Mouse (Mus musculus) forebrain, embryonic 15.5 days (tissue): ENCODE measurements around the gene Heyl. TPM values are rescaled to one million over a fixed set of nuclear protein-coding genes. Genes with fewer than 3 reads are reported as not detected.

ENCODE experiments used
- ATAC-seq: fragments of 200-750 bp; cut with Nextera tagmentation; replicated peaks from 2 replicates; pipeline ENCODE4 v1.8.0; 2017; ENCODE audit warnings: mild to moderate bottlenecking, moderate TSS enrichment, moderate library complexity
- H3K27ac ChIP-seq: fragments of 300-500 bp; sonication (generic); replicated peaks from 2 replicates; pipeline ENCODE4 v1.5.1; 2015; ENCODE audit warnings: mild to moderate bottlenecking, inconsistent platforms
- H3K27me3 ChIP-seq: fragments of 300-500 bp; sonication (generic); 2 replicates; pipeline ENCODE4 v1.6.1; 2015; ENCODE audit warnings: inconsistent platforms
- H3K36me3 ChIP-seq: fragments of 300-500 bp; sonication (generic); 2 replicates; pipeline ENCODE4 v1.6.1; 2015; ENCODE audit warnings: mild to moderate bottlenecking, inconsistent platforms
- H3K4me1 ChIP-seq: fragments of 300-500 bp; sonication (generic); 2 replicates; pipeline ENCODE4 v1.6.1; 2015; ENCODE audit warnings: inconsistent platforms
- H3K4me2 ChIP-seq: fragments of 300-500 bp; sonication (generic); replicated peaks from 2 replicates; pipeline ENCODE4 v1.6.1; 2015; ENCODE audit warnings: mild to moderate bottlenecking, inconsistent platforms
- H3K4me3 ChIP-seq: fragments of 300-500 bp; sonication (generic); 2 replicates; pipeline ENCODE4 v1.5.1; 2015; ENCODE audit warnings: mild to moderate bottlenecking, inconsistent platforms
- H3K9ac ChIP-seq: fragments of 300-500 bp; sonication (generic); replicated peaks from 2 replicates; pipeline ENCODE4 v1.6.1; 2015; ENCODE audit warnings: mild to moderate bottlenecking, inconsistent platforms
- H3K9me3 ChIP-seq: fragments of 300-500 bp; sonication (generic); 2 replicates; pipeline ENCODE4 v1.6.1; 2016; ENCODE audit warnings: inconsistent platforms
- WGBS: fragments of 180-500 bp; shearing (Covaris S2); methylation state at CpG from one replicate; pipeline ENCODE4 v1.1.7; 2015; ENCODE audit warnings: mixed read lengths; 5-methylcytosine and 5-hydroxymethylcytosine counted together
- polyA plus RNA-seq: library from polyadenylated mRNA; unstranded; fragments of >200 nt; fragmentation: Nextera tagmentation; extraction: Ambion mirVana; gene quantifications from 2 replicates; pipeline ENCODE4 v1.2.1, GENCODE M21; 2015

The Heyl gene
- 4.3 TPM in 2 replicates for polyA plus RNA-seq

- WGBS = 1% methylated on average over 48 of the region's 52 CpGs
- Histone ChIP-seq H3K4me1 (peaks cover 8% of the 10 kb centered on the region), H3K4me3 (peak within 1 kb of the TSS; percentile 36), H3K9me3 (no peaks in the 10 kb centered on the region), H3K27ac (no peak within 1 kb of the TSS), H3K36me3 (no peaks in the 10 kb centered on the region), H3K27me3 (peaks cover 29% of the 10 kb centered on the region; the same call in 1 of the 2 replicates), H3K4me2 (peak within 1 kb of the TSS; percentile 59), H3K9ac (peak within 1 kb of the TSS; percentile 30)
- peak; percentile 38; the same call in 1 of the 2 replicates for ATAC-seq
Observed at GRCm38 (mm10) chr4:123233492-123234084, at the start of gene Heyl. Gene Heyl (plus strand): TSS chr4:123233556.

DNA sequence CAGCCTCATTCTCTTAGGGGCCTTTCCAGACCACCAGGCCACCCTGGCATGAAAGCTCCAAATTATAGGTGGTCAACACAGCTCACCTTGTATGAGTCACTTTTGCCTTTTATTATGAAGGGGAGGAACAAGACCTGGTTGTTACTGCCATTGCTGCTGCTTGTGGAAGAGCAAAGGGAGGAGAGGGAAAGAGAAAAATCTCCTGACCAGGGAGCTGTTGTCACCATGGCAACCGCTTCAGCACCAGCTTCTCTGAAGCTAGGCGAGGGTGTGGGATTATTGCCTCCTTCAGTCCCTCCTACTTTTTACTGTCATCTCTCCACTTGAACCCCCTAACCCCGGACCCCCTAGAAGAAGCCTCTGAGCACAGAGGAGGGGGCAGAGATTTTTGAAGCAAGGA is 48.5 kb upstream of the Heyl start:
- Histone ChIP-seq H3K36me3 (no peaks in the 10 kb centered on the region), H3K9ac (no peak overlapping the region), H3K27me3 (peaks cover 22% of the 10 kb centered on the region), H3K9me3 (no peaks in the 10 kb centered on the region), H3K4me1 (peaks cover 31% of the 10 kb centered on the region), H3K4me3 (0 out of 2 replicates have a peak overlapping the region, but pooled peaks have one; percentile 54), H3K27ac (0 out of 2 replicates have a peak overlapping the region, but pooled peaks have one; percentile 3), H3K4me2 (peak overlapping the region; percentile 81)
- ATAC-seq = no peak
- WGBS = 45% methylated on average over 3 of the region's 3 CpGs

- Histone ChIP-seq H3K27me3 (no peaks in the 10 kb centered on the region), H3K4me1 (no peaks in the 10 kb centered on the region), H3K4me3 (no peak overlapping the region), H3K36me3 (no peaks in the 10 kb centered on the region), H3K9me3 (no peaks in the 10 kb centered on the region), H3K4me2 (no peak overlapping the region), H3K27ac (no peak overlapping the region), H3K9ac (no peak overlapping the region)
- ATAC-seq = no peak
- WGBS = 90% methylated on average over 11 of the region's 11 CpGs
Observed at GRCm38 (mm10) chr4:123192336-123192735, 41.0 kb upstream of the Heyl start.

GRCm38 (mm10) chr4:123193791-123194190 is 39.6 kb upstream of the Heyl start:
- H3K4me2 ChIP-seq = no peak overlapping the region
- H3K4me3 ChIP-seq = no peak overlapping the region
- H3K9ac ChIP-seq = no peak overlapping the region
- no peaks in the 10 kb centered on the region for H3K4me1 ChIP-seq
- no peaks in the 10 kb centered on the region for H3K27me3 ChIP-seq
- no peak for ATAC-seq
- WGBS = 82% methylated on average over 11 of the region's 11 CpGs
- H3K27ac ChIP-seq = no peak overlapping the region
- no peaks in the 10 kb centered on the region for H3K9me3 ChIP-seq
- H3K36me3 ChIP-seq = no peaks in the 10 kb centered on the region

GRCm38 (mm10) chr4:123196695-123197094 is 36.7 kb upstream of the Heyl start:
- no peak for ATAC-seq
- H3K9me3 ChIP-seq = no peaks in the 10 kb centered on the region
- H3K4me1 ChIP-seq = peaks cover 10% of the 10 kb centered on the region
- H3K9ac ChIP-seq = no peak overlapping the region
- H3K27ac ChIP-seq = no peak overlapping the region
- no peaks in the 10 kb centered on the region for H3K36me3 ChIP-seq
- H3K4me3 ChIP-seq = no peak overlapping the region
- H3K27me3 ChIP-seq = no peaks in the 10 kb centered on the region; the same call in 1 of the 2 replicates
- WGBS = 75% methylated on average over 6 of the region's 6 CpGs
- H3K4me2 ChIP-seq = no peak overlapping the region

GRCm38 (mm10) chr4:123200771-123201185 is 32.6 kb upstream of the Heyl start:
- Histone ChIP-seq H3K36me3 (no peaks in the 10 kb centered on the region), H3K4me1 (peaks cover 13% of the 10 kb centered on the region), H3K27ac (no peak overlapping the region), H3K4me2 (peak overlapping the region; percentile 58), H3K9ac (peak overlapping the region; percentile 38), H3K27me3 (peaks cover 7% of the 10 kb centered on the region; the same call in 1 of the 2 replicates), H3K4me3 (peak overlapping the region; percentile 34), H3K9me3 (no peaks in the 10 kb centered on the region)
- ATAC-seq = peak; percentile 65
- WGBS = 2% methylated on average over 15 of the region's 15 CpGs

- peak within 1 kb of the TSS; percentile 34 for H3K4me3 ChIP-seq
- H3K27me3 ChIP-seq = peaks cover 7% of the 10 kb centered on the region; the same call in 1 of the 2 replicates
- H3K9ac ChIP-seq = peak within 1 kb of the TSS; percentile 38
- H3K9me3 ChIP-seq = no peaks in the 10 kb centered on the region
- H3K27ac ChIP-seq = no peak within 1 kb of the TSS
- under 1% methylated on average over 58 of the region's 58 CpGs for WGBS
- ATAC-seq = peak; percentile 55
- peaks cover 13% of the 10 kb centered on the region for H3K4me1 ChIP-seq
- H3K4me2 ChIP-seq = peak within 1 kb of the TSS; percentile 58
- H3K36me3 ChIP-seq = no peaks in the 10 kb centered on the region
Observed at GRCm38 (mm10) chr4:123201186-123202093, 31.9 kb upstream of the Heyl start, which contains the start of gene Nt5c1a. Gene Nt5c1a (plus strand): TSS chr4:123201504.

DNA sequence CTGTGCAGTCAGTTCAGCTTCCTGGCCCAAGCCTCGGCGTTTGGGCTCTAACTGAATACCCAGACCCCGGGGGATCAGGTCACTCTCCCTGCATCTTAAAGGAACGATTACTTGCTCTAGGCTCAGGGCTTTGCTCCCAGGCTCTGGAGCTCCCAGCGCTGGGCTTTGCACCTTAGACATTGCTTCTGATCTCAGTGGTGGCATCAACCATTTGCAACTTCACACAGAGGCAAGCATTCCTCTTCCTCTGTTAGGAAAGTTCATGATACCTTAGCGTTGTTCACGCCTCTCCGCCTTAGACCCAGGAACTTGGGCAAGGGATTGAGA is 31.3 kb upstream of the Heyl start:
- Histone ChIP-seq H3K9me3 (no peaks in the 10 kb centered on the region), H3K4me3 (peak overlapping the region; percentile 34; the same call in 1 of the 2 replicates), H3K36me3 (no peaks in the 10 kb centered on the region), H3K27me3 (peaks cover 7% of the 10 kb centered on the region; the same call in 1 of the 2 replicates), H3K9ac (no peak overlapping the region), H3K27ac (no peak overlapping the region), H3K4me2 (peak overlapping the region; percentile 58), H3K4me1 (peaks cover 13% of the 10 kb centered on the region)
- no peak for ATAC-seq
- WGBS = 13% methylated on average over 8 of the region's 8 CpGs

DNA sequence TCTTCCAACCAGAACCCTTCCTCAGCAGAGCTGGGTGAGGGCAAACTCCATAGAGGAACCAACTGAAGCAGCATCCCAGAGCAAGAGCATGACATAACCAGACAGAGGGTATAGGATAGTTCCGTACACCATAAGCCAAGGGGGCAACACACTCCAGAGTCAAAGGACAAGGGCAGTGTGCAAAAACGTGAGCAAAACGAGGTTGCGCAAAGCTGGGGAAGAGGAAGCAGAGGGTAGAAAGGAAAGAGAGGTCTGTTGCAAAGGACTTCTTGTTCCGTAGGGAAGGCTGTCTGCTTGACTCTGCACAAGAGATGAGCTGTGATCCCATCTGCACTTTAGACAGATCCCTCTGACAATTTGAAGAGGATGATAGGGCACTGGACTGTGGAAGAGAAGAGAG is 26.0 kb upstream of the Heyl start:
- 77% methylated on average over 5 of the region's 5 CpGs for WGBS

GRCm38 (mm10) chr4:123210996-123211395 is 22.4 kb upstream of the Heyl start:
- H3K9me3 ChIP-seq = no peaks in the 10 kb centered on the region
- WGBS = 54% methylated on average over 8 of the region's 8 CpGs

More for the DNA sequence above, 26.0 kb upstream of the Heyl start:
- Histone ChIP-seq H3K9ac (no peak overlapping the region), H3K9me3 (no peaks in the 10 kb centered on the region), H3K4me2 (no peak overlapping the region), H3K27me3 (0 out of 2 replicates have a peak, but pooled peaks cover 2% of the 10 kb centered on the region), H3K27ac (no peak overlapping the region), H3K4me1 (no peaks in the 10 kb centered on the region), H3K36me3 (no peaks in the 10 kb centered on the region), H3K4me3 (no peak overlapping the region)
- no peak for ATAC-seq

GRCm38 (mm10) chr4:123211453-123211852 is 21.9 kb upstream of the Heyl start:
- no peak overlapping the region for H3K9ac ChIP-seq
- ATAC-seq = no peak
- H3K4me3 ChIP-seq = no peak overlapping the region
- H3K4me2 ChIP-seq = no peak overlapping the region
- no peaks in the 10 kb centered on the region for H3K27me3 ChIP-seq
- 66% methylated on average over 5 of the region's 5 CpGs for WGBS
- no peak overlapping the region for H3K27ac ChIP-seq
- no peaks in the 10 kb centered on the region; the same call in 1 of the 2 replicates for H3K4me1 ChIP-seq
- no peaks in the 10 kb centered on the region for H3K36me3 ChIP-seq
- H3K9me3 ChIP-seq = no peaks in the 10 kb centered on the region

More at GRCm38 (mm10) chr4:123210996-123211395, 22.4 kb upstream of the Heyl start:
- no peaks in the 10 kb centered on the region for H3K36me3 ChIP-seq
- no peaks in the 10 kb centered on the region; the same call in 1 of the 2 replicates for H3K4me1 ChIP-seq
- no peaks in the 10 kb centered on the region for H3K27me3 ChIP-seq
- H3K27ac ChIP-seq = no peak overlapping the region
- no peak for ATAC-seq
- no peak overlapping the region for H3K9ac ChIP-seq
- H3K4me3 ChIP-seq = no peak overlapping the region
- no peak overlapping the region for H3K4me2 ChIP-seq

DNA sequence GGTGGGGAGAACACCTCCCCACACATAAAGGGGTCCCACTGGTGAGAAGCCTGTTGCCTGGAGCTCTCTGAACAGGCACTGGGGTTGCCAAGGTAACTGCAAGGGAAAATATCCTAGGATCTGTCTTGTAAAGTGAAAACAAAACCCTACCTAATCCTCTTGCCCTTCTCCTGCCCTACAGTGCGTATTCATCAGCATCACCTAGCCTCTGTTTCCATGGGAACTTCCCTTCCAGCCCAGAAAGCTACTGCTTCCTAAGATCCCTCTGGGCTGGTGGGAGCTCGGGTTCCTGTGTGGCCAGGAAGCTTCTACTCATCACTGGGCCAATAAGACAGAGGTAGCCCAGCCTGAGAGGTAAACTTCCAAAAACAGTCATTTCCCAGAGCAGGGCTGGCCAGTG is 21.0 kb upstream of the Heyl start:
- no peak overlapping the region for H3K4me3 ChIP-seq

More for the DNA sequence above, 21.0 kb upstream of the Heyl start:
- H3K4me2 ChIP-seq = no peak overlapping the region
- H3K9ac ChIP-seq = no peak overlapping the region
- WGBS = 46% methylated on average over 2 of the region's 2 CpGs
- H3K4me1 ChIP-seq = no peaks in the 10 kb centered on the region; the same call in 1 of the 2 replicates
- no peak overlapping the region for H3K27ac ChIP-seq
- no peaks in the 10 kb centered on the region for H3K27me3 ChIP-seq
- ATAC-seq = no peak; the same call in 1 of the 2 replicates
- no peaks in the 10 kb centered on the region for H3K36me3 ChIP-seq
- no peaks in the 10 kb centered on the region for H3K9me3 ChIP-seq
